Mouse (Mus musculus) heart, embryonic 15.5 days (tissue): ENCODE measurements at regions not wholly inside any gene's neighbourhood (a gene's known extent, or its start where the extent isn't known, plus 50 kb on each side); places are given as distances from the start of the nearest gene placed in this dataset.

ENCODE experiments used
- ATAC-seq: fragments of 200-750 bp; cut with Nextera tagmentation; replicated peaks from 2 replicates; pipeline ENCODE4 v1.8.0; 2017; ENCODE audit warnings: low read depth, moderate TSS enrichment; ENCODE audit not compliant: insufficient number of reproducible peaks, insufficient read depth, low FRiP score
- H3K27ac ChIP-seq: fragments of 300-500 bp; sonication (generic); 2 replicates; pipeline ENCODE4 v1.5.1; 2015; ENCODE audit warnings: mild to moderate bottlenecking, inconsistent platforms
- H3K27me3 ChIP-seq: fragments of 300-500 bp; sonication (generic); 2 replicates; pipeline ENCODE4 v1.6.1; 2015; ENCODE audit warnings: inconsistent platforms
- H3K36me3 ChIP-seq: fragments of 300-500 bp; sonication (generic); 2 replicates; pipeline ENCODE4 v1.6.1; 2015; ENCODE audit warnings: mild to moderate bottlenecking, inconsistent platforms
- H3K4me1 ChIP-seq: fragments of 300-500 bp; sonication (generic); replicated peaks from 2 replicates; pipeline ENCODE4 v1.6.1; 2015; ENCODE audit warnings: inconsistent platforms
- H3K4me2 ChIP-seq: fragments of 300-500 bp; sonication (generic); 2 replicates; pipeline ENCODE4 v1.6.1; 2015; ENCODE audit warnings: inconsistent platforms, mild to moderate bottlenecking, moderate library complexity
- H3K4me3 ChIP-seq: fragments of 300-500 bp; sonication (generic); 2 replicates; pipeline ENCODE4 v1.5.1; 2015; ENCODE audit warnings: mild to moderate bottlenecking, inconsistent platforms
- H3K9ac ChIP-seq: fragments of 300-500 bp; sonication (generic); 2 replicates; pipeline ENCODE4 v1.6.1; 2015; ENCODE audit warnings: mild to moderate bottlenecking, inconsistent platforms
- H3K9me3 ChIP-seq: fragments of 300-500 bp; sonication (generic); replicated peaks from 2 replicates; pipeline ENCODE4 v1.6.1; 2016; ENCODE audit warnings: inconsistent platforms
- WGBS: fragments of 180-500 bp; shearing (Covaris S2); methylation state at CpG from one replicate; pipeline ENCODE4 v1.1.7; 2015; ENCODE audit warnings: mixed read lengths; 5-methylcytosine and 5-hydroxymethylcytosine counted together

GRCm38 (mm10) chr4:34227611-34228010, 177.6 kb upstream of the Spaca1 start:
- WGBS, result 73% methylated on average over 5 of the region's 5 CpGs
- no peaks in the 10 kb centered on the region for H3K9me3 ChIP-seq
- H3K27me3 ChIP-seq, result no peaks in the 10 kb centered on the region
- H3K4me1 ChIP-seq, result no peaks in the 10 kb centered on the region
- no peak overlapping the region for H3K4me2 ChIP-seq
- no peak for ATAC-seq
- no peak overlapping the region for H3K9ac ChIP-seq
- H3K27ac ChIP-seq, result no peak overlapping the region
- H3K4me3 ChIP-seq, result no peak overlapping the region
- no peaks in the 10 kb centered on the region for H3K36me3 ChIP-seq

GRCm38 (mm10) chr4:34231270-34231669, 181.3 kb upstream of the Spaca1 start:
- H3K36me3 ChIP-seq, result no peaks in the 10 kb centered on the region
- H3K4me1 ChIP-seq, result no peaks in the 10 kb centered on the region
- H3K9me3 ChIP-seq, result no peaks in the 10 kb centered on the region
- H3K4me3 ChIP-seq, result no peak overlapping the region
- H3K27me3 ChIP-seq, result no peaks in the 10 kb centered on the region
- no peak overlapping the region for H3K4me2 ChIP-seq
- WGBS, result 7% methylated on average over 3 of the region's 3 CpGs
- no peak; the same call in 1 of the 2 replicates for ATAC-seq
- H3K9ac ChIP-seq, result no peak overlapping the region
- H3K27ac ChIP-seq, result no peak overlapping the region

GRCm38 (mm10) chr4:34234204-34234603, 184.2 kb upstream of the Spaca1 start:
- WGBS, result 68% methylated on average over 11 of the region's 11 CpGs
- Histone ChIP-seq H3K4me3 (no peak overlapping the region), H3K27ac (no peak overlapping the region), H3K27me3 (no peaks in the 10 kb centered on the region; the same call in 1 of the 2 replicates), H3K4me1 (no peaks in the 10 kb centered on the region), H3K36me3 (no peaks in the 10 kb centered on the region), H3K9me3 (no peaks in the 10 kb centered on the region), H3K9ac (no peak overlapping the region), H3K4me2 (no peak overlapping the region)
- ATAC-seq, result no peak

GRCm38 (mm10) chr4:34234645-34235044, 184.7 kb upstream of the Spaca1 start:
- H3K4me2 ChIP-seq, result no peak overlapping the region
- H3K27me3 ChIP-seq, result no peaks in the 10 kb centered on the region; the same call in 1 of the 2 replicates
- H3K4me3 ChIP-seq, result no peak overlapping the region
- H3K27ac ChIP-seq, result no peak overlapping the region
- 73% methylated on average over 8 of the region's 8 CpGs for WGBS
- no peak for ATAC-seq
- no peaks in the 10 kb centered on the region for H3K36me3 ChIP-seq
- no peak overlapping the region for H3K9ac ChIP-seq
- H3K9me3 ChIP-seq, result no peaks in the 10 kb centered on the region
- H3K4me1 ChIP-seq, result no peaks in the 10 kb centered on the region

GRCm38 (mm10) chr4:34237791-34238190, 187.8 kb upstream of the Spaca1 start:
- Histone ChIP-seq H3K27me3 (peaks cover 2% of the 10 kb centered on the region; the same call in 1 of the 2 replicates), H3K4me2 (no peak overlapping the region), H3K9me3 (no peaks in the 10 kb centered on the region), H3K4me1 (no peaks in the 10 kb centered on the region), H3K4me3 (no peak overlapping the region), H3K9ac (no peak overlapping the region), H3K36me3 (no peaks in the 10 kb centered on the region), H3K27ac (no peak overlapping the region)
- ATAC-seq, result no peak
- 75% methylated on average over 3 of the region's 3 CpGs for WGBS

- no peaks in the 10 kb centered on the region for H3K9me3 ChIP-seq
- H3K36me3 ChIP-seq, result no peaks in the 10 kb centered on the region
- H3K27me3 ChIP-seq, result peaks cover 2% of the 10 kb centered on the region; the same call in 1 of the 2 replicates
- H3K4me3 ChIP-seq, result no peak overlapping the region
- no peak overlapping the region for H3K4me2 ChIP-seq
- ATAC-seq, result no peak
- WGBS, result 55% methylated on average over 3 of the region's 3 CpGs
- H3K27ac ChIP-seq, result no peak overlapping the region
- no peak overlapping the region for H3K9ac ChIP-seq
- no peaks in the 10 kb centered on the region for H3K4me1 ChIP-seq
Measured at GRCm38 (mm10) chr4:34239624-34240023, 189.6 kb upstream of the Spaca1 start.

GRCm38 (mm10) chr4:34241060-34241571, 191.1 kb upstream of the Spaca1 start:
- Histone ChIP-seq H3K9me3 (no peaks in the 10 kb centered on the region), H3K27ac (no peak overlapping the region), H3K9ac (no peak overlapping the region), H3K4me2 (no peak overlapping the region), H3K4me1 (no peaks in the 10 kb centered on the region), H3K4me3 (no peak overlapping the region), H3K27me3 (peaks cover 2% of the 10 kb centered on the region; the same call in 1 of the 2 replicates), H3K36me3 (no peaks in the 10 kb centered on the region)
- no peak for ATAC-seq
- WGBS, result 54% methylated on average over 7 of the region's 7 CpGs

GRCm38 (mm10) chr4:34241673-34242072, 191.7 kb upstream of the Spaca1 start:
- Histone ChIP-seq H3K9me3 (no peaks in the 10 kb centered on the region), H3K4me1 (no peaks in the 10 kb centered on the region), H3K4me3 (no peak overlapping the region), H3K4me2 (no peak overlapping the region), H3K36me3 (no peaks in the 10 kb centered on the region), H3K27me3 (peaks cover 2% of the 10 kb centered on the region; the same call in 1 of the 2 replicates), H3K27ac (no peak overlapping the region), H3K9ac (no peak overlapping the region)
- ATAC-seq, result no peak
- 61% methylated on average over 3 of the region's 3 CpGs for WGBS

GRCm38 (mm10) chr4:34259444-34259843, 209.5 kb upstream of the Spaca1 start:
- no peak for ATAC-seq
- H3K4me2 ChIP-seq, result no peak overlapping the region
- no peak overlapping the region for H3K27ac ChIP-seq
- no peak overlapping the region for H3K9ac ChIP-seq
- no peaks in the 10 kb centered on the region for H3K27me3 ChIP-seq
- H3K4me3 ChIP-seq, result no peak overlapping the region
- H3K4me1 ChIP-seq, result no peaks in the 10 kb centered on the region
- H3K36me3 ChIP-seq, result no peaks in the 10 kb centered on the region
- no peaks in the 10 kb centered on the region for H3K9me3 ChIP-seq

GRCm38 (mm10) chr4:34260468-34260867, 210.5 kb upstream of the Spaca1 start:
- no peak for ATAC-seq
- H3K27me3 ChIP-seq, result no peaks in the 10 kb centered on the region
- no peaks in the 10 kb centered on the region for H3K4me1 ChIP-seq
- WGBS, result 89% methylated on average over 4 of the region's 4 CpGs
- no peak overlapping the region for H3K4me2 ChIP-seq
- H3K27ac ChIP-seq, result no peak overlapping the region
- no peaks in the 10 kb centered on the region for H3K9me3 ChIP-seq
- H3K36me3 ChIP-seq, result no peaks in the 10 kb centered on the region
- no peak overlapping the region for H3K4me3 ChIP-seq
- no peak overlapping the region for H3K9ac ChIP-seq

- no peaks in the 10 kb centered on the region for H3K27me3 ChIP-seq
- no peak overlapping the region for H3K4me3 ChIP-seq
- H3K4me1 ChIP-seq, result no peaks in the 10 kb centered on the region
- H3K9me3 ChIP-seq, result no peaks in the 10 kb centered on the region
- H3K36me3 ChIP-seq, result no peaks in the 10 kb centered on the region
- no peak overlapping the region for H3K4me2 ChIP-seq
- H3K9ac ChIP-seq, result no peak overlapping the region
- no peak overlapping the region for H3K27ac ChIP-seq
- no peak for ATAC-seq
- WGBS, result 52% methylated on average over 6 of the region's 6 CpGs
Measured at GRCm38 (mm10) chr4:34261809-34262208, 211.8 kb upstream of the Spaca1 start.

- Histone ChIP-seq H3K4me3 (no peak overlapping the region), H3K4me1 (no peaks in the 10 kb centered on the region), H3K9ac (no peak overlapping the region), H3K27ac (no peak overlapping the region), H3K27me3 (no peaks in the 10 kb centered on the region), H3K36me3 (no peaks in the 10 kb centered on the region), H3K9me3 (no peaks in the 10 kb centered on the region), H3K4me2 (no peak overlapping the region)
- WGBS, result 83% methylated on average over 5 of the region's 5 CpGs
- no peak for ATAC-seq
Measured at GRCm38 (mm10) chr4:34264431-34264830, 214.4 kb upstream of the Spaca1 start.
